Comparison of ENCODE assay signal across 34 mouse cellular contexts in genomic region chr5:99506109-99506508, GRCm38 (mm10).
"Had no signal": no experiment of that assay in that cellular context is flagged by ENCODE, and none has a peak within 500 bp of the region (broad histone marks: within the 10 kb centered on the region; RNA-seq: fewer than 3 reads in every experiment).

No protein-coding gene starts in this region.

- DNase-seq: heart, postnatal 10 days; heart, postnatal 14 days; heart, postnatal 36 days; heart, postnatal 4 days; kidney, adult 11 months; kidney, adult 18-20 months; kidney, adult 2 months; kidney, adult 8-10 months; kidney, adult 9 months; kidney, postnatal 10 days; kidney, postnatal 14 days; kidney, postnatal 36 days; kidney, postnatal 4 days; layer of hippocampus, adult 9-11 months; layer of hippocampus, postnatal 36 days had no signal

- H3K9me3 ChIP-seq: heart, embryonic 12.5 days; heart, embryonic 13.5 days; heart, embryonic 15.5 days; hindbrain, embryonic 10.5 days; hindbrain, embryonic 12.5 days; hindbrain, embryonic 13.5 days; hindbrain, embryonic 15.5 days; intestine, embryonic 15.5 days; kidney, embryonic 15.5 days had no signal

- H3K36me3 ChIP-seq: heart, embryonic 12.5 days; heart, embryonic 13.5 days; heart, embryonic 15.5 days; hindbrain, embryonic 10.5 days; hindbrain, embryonic 12.5 days; hindbrain, embryonic 13.5 days; hindbrain, embryonic 15.5 days; intestine, embryonic 15.5 days; kidney, embryonic 15.5 days had no signal

- H3K27ac ChIP-seq: heart, embryonic 13.5 days; heart, embryonic 15.5 days; hindbrain, embryonic 10.5 days; hindbrain, embryonic 12.5 days; hindbrain, embryonic 13.5 days; hindbrain, embryonic 14.5 days; hindbrain, embryonic 15.5 days; hindbrain, postnatal 0 days; intestine, embryonic 15.5 days; kidney, embryonic 15.5 days; kidney, postnatal 0 days; layer of hippocampus, adult 2 months; left cerebral cortex, adult 2 months had no signal

- H3K9ac ChIP-seq: heart, embryonic 12.5 days; heart, embryonic 13.5 days; heart, embryonic 15.5 days; hindbrain, embryonic 12.5 days; hindbrain, embryonic 13.5 days; hindbrain, embryonic 14.5 days; hindbrain, embryonic 15.5 days; intestine, embryonic 15.5 days; kidney, embryonic 15.5 days had no signal

- H3K4me1 ChIP-seq: heart, embryonic 12.5 days; kidney, embryonic 15.5 days had no signal

- H3K4me3 ChIP-seq: heart, embryonic 12.5 days; heart, embryonic 13.5 days; heart, embryonic 15.5 days; hindbrain, embryonic 10.5 days; hindbrain, embryonic 12.5 days; hindbrain, embryonic 13.5 days; hindbrain, embryonic 15.5 days; intestine, embryonic 15.5 days; kidney, embryonic 15.5 days; layer of hippocampus, adult 2 months; left cerebral cortex, adult 2 months had no signal

- ATAC-seq: hindbrain, embryonic 16.5 days; hindbrain, postnatal 0 days; inflammation-experienced regulatory T-cells, adult 6 months; intestine, embryonic 15.5 days; intestine, embryonic 16.5 days; intestine, postnatal 0 days had no signal

- H3K27me3 ChIP-seq: heart, embryonic 12.5 days; heart, embryonic 13.5 days; heart, embryonic 15.5 days; hindbrain, embryonic 12.5 days; hindbrain, embryonic 13.5 days; hindbrain, embryonic 15.5 days; intestine, embryonic 15.5 days; kidney, embryonic 15.5 days had no signal

- H3K4me2 ChIP-seq: heart, embryonic 11.5 days; heart, embryonic 12.5 days; heart, embryonic 13.5 days; heart, embryonic 15.5 days; hindbrain, embryonic 12.5 days; hindbrain, embryonic 13.5 days; hindbrain, embryonic 14.5 days; hindbrain, embryonic 15.5 days; intestine, embryonic 15.5 days; kidney, embryonic 15.5 days had no signal
